Mouse (Mus musculus): ENCODE measurements at regions not wholly inside any gene's neighbourhood (a gene's known extent, or its start where the extent isn't known, plus 50 kb on each side); places are given as distances from the start of the nearest gene placed in this dataset.

- DNase-seq: no peak
Measured at GRCm38 (mm10) chr8:91747174-91747859, 54.5 kb downstream of the Irx3 start.

DNA sequence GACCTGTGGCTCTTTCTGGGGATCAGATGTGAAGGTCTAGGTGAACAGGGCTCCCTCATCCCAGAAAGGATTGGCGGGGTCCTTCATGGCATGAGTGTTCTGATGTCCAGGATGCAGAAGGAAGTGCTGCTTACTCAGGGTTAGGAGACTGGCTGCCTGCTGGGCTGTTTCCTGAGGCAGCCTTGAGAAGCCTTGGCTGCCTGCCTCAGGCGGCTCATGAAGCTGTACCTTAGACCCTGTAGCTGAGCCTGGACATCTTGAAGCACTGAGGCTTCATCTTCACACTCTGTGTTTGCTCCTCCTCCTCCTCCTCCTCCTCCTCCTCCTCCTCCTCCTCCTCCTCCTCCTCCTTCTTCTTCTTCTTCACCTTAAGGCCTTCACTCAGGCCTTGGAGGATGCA, 77.2 kb downstream of the Irx3 start:
- peak; percentile 24 for DNase-seq
